Mouse (Mus musculus): ENCODE results near the gene Hoxa6. TPM values are rescaled to one million over a fixed set of nuclear protein-coding genes. Genes with fewer than 3 reads are reported as not detected.

The Hoxa6 gene
- polyA plus RNA-seq, 1 experiment from 2014 or later: not detected

GRCm38 (mm10) chr6:52217895-52218642 lies 9.5 kb upstream of the Hoxa6 start:
- peaks cover 24% of the 10 kb centered on the region for H3K4me1 ChIP-seq (replicated peaks)
- peak overlapping the region; percentile 28; the same call in 1 of the 2 replicates for H3K4me3 ChIP-seq
- no peak overlapping the region; the same call in 1 of the 2 replicates for H3K4me2 ChIP-seq
- peaks cover 98% of the 10 kb centered on the region for H3K27me3 ChIP-seq (replicated peaks)
- H3K36me3 ChIP-seq: no peaks in the 10 kb centered on the region
- no peak overlapping the region for H3K9ac ChIP-seq
- H3K27ac ChIP-seq (ENCODE audit: poor library complexity, severe bottlenecking): no peak overlapping the region
- 6% methylated on average over 23 of the region's 23 CpGs for WGBS
- no peak for ATAC-seq (ENCODE audit: insufficient number of reproducible peaks, low FRiP score)
- H3K9me3 ChIP-seq (replicated peaks): no peaks in the 10 kb centered on the region

DNA sequence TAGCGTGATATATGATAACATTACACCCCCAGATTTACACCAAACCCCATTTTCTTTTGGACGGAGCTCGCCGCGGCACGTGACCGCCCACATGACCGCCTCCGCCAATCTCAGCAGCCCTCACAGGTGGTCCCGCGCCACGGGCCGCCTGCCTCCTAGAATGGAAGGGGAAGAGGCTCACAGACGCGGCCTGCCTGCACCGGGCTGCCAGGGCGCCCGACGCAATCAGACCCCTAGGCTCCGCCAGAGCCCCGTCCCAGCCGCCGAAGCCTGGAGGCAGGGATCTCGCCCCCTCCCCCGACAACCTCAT lies 8.9 kb upstream of the Hoxa6 start:
- no peak overlapping the region for H3K9ac ChIP-seq
- peaks cover 29% of the 10 kb centered on the region for H3K4me1 ChIP-seq (replicated peaks)
- H3K36me3 ChIP-seq: no peaks in the 10 kb centered on the region
- H3K4me3 ChIP-seq: peak overlapping the region; percentile 28
- WGBS: 1% methylated on average over 25 of the region's 25 CpGs
- H3K4me2 ChIP-seq: peak overlapping the region; percentile 51
- ATAC-seq (ENCODE audit: insufficient number of reproducible peaks, low FRiP score): no peak
- no peaks in the 10 kb centered on the region for H3K9me3 ChIP-seq (replicated peaks)
- H3K27me3 ChIP-seq (replicated peaks): peaks cover 98% of the 10 kb centered on the region
- H3K27ac ChIP-seq (ENCODE audit: poor library complexity, severe bottlenecking): no peak overlapping the region

DNA sequence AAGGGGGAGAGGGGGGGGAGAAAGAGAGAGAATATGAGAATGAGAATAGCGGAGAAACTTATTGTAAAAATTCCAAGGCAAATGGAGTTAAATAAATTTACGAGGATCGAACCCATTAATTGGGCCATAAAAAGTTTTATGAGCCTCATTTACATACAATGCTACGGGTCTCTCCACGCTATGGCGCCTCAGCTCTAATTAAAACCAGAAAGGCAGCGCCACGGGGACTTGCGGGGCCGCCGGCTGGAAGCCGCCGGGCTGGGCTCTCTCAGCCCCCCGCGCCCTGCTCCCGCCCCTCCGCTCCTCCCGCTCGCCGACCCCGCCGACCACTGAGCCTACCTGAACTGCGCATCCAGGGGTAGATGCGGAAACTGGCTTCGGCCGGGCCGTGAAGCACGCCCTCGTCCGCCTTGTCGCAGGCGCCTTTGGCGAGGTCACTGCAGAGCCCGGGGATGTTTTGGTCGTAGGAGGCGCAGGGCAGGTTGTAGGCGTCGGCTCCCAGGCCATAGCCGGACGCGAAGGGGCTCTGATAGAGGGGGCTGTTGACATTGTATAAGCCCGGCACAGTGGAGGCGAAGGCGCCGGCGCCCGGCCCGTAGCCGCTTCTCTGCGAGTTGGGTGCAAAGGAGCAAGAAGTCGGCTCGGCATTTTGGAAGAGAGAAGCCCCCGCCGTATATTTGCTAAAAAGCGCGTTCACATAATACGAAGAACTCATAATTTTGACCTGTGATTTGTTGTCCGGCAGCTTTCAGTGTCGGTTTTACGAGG lies 8.4 kb upstream of the Hoxa6 start:
- Histone ChIP-seq H3K27ac (ENCODE audit: poor library complexity, severe bottlenecking) (no peak overlapping the region), H3K9me3 (replicated peaks) (no peaks in the 10 kb centered on the region), H3K4me3 (peak overlapping the region; percentile 28)

GRCm38 (mm10) chr6:52215771-52216535 lies 7.4 kb upstream of the Hoxa6 start:
- ATAC-seq (ENCODE audit: insufficient number of reproducible peaks, low FRiP score): no peak
- Histone ChIP-seq H3K9me3 (replicated peaks) (no peaks in the 10 kb centered on the region), H3K36me3 (no peaks in the 10 kb centered on the region), H3K4me1 (replicated peaks) (peaks cover 18% of the 10 kb centered on the region), H3K4me3 (no peak overlapping the region), H3K9ac (no peak overlapping the region), H3K27ac (ENCODE audit: poor library complexity, severe bottlenecking) (no peak overlapping the region), H3K4me2 (no peak overlapping the region), H3K27me3 (replicated peaks) (peaks cover 98% of the 10 kb centered on the region)
- 2% methylated on average over 30 of the region's 30 CpGs for WGBS

More for the DNA sequence above, 8.4 kb upstream of the Hoxa6 start:
- no peak for ATAC-seq (ENCODE audit: insufficient number of reproducible peaks, low FRiP score)
- Histone ChIP-seq H3K9ac (no peak overlapping the region), H3K4me2 (peak overlapping the region; percentile 51), H3K36me3 (no peaks in the 10 kb centered on the region), H3K27me3 (replicated peaks) (peaks cover 98% of the 10 kb centered on the region), H3K4me1 (replicated peaks) (peaks cover 25% of the 10 kb centered on the region)
- WGBS: 3% methylated on average over 60 of the region's 60 CpGs

DNA sequence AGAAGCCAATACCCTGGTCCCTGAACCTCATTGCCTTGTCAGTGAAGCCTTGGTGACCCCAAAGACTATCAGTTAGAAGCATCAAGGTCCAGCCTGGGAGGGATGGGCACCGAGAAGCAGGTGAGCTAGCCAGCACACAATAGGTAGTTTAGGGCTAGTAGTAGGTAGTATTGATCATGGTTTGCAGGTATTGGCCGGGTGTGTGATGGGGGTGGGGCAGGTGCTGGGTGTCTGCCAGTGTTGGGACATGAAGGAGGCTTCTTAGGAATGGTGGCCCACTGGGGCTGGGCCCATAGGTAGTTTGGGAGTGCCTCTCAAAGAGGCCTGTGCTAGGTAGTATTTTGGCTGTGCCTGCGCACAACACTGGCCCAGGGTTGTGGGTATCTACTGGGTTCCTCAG lies 6.5 kb upstream of the Hoxa6 start:
- 13% methylated on average over 3 of the region's 3 CpGs for WGBS
- no peak overlapping the region for H3K9ac ChIP-seq
- H3K27ac ChIP-seq (ENCODE audit: poor library complexity, severe bottlenecking): no peak overlapping the region
- no peak overlapping the region for H3K4me2 ChIP-seq
- H3K4me3 ChIP-seq: no peak overlapping the region
- H3K27me3 ChIP-seq (replicated peaks): peaks cover 96% of the 10 kb centered on the region
- ATAC-seq (ENCODE audit: insufficient number of reproducible peaks, low FRiP score): no peak
- no peaks in the 10 kb centered on the region for H3K36me3 ChIP-seq
- peaks cover 18% of the 10 kb centered on the region for H3K4me1 ChIP-seq (replicated peaks)
- H3K9me3 ChIP-seq (replicated peaks): no peaks in the 10 kb centered on the region

DNA sequence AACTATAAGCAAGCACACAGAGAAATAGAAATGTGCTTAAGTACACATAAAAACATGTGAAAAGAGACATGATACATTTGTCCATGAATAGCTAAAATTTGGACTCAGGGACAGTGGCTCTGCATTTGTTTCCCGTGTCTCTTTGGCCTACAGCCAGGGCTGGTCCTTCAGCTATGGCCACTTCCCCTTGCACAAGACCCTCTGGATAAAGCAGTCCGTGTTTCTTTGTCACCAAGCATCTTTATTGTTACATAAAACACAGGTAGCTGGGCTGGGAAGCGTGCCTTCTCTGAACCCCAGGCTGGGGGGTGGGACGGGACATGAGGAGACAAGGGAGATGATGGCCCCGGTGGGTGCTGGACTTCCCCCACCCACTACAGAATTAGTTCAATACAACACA lies 5.7 kb upstream of the Hoxa6 start:
- peaks cover 96% of the 10 kb centered on the region for H3K27me3 ChIP-seq (replicated peaks)
- no peak for ATAC-seq (ENCODE audit: insufficient number of reproducible peaks, low FRiP score)
- H3K27ac ChIP-seq (ENCODE audit: poor library complexity, severe bottlenecking): no peak overlapping the region
- no peaks in the 10 kb centered on the region for H3K9me3 ChIP-seq (replicated peaks)
- peaks cover 18% of the 10 kb centered on the region for H3K4me1 ChIP-seq (replicated peaks)
- no peak overlapping the region for H3K4me3 ChIP-seq
- WGBS: 10% methylated on average over 5 of the region's 5 CpGs
- H3K9ac ChIP-seq: no peak overlapping the region
- no peak overlapping the region for H3K4me2 ChIP-seq
- no peaks in the 10 kb centered on the region for H3K36me3 ChIP-seq

GRCm38 (mm10) chr6:52213119-52213986 lies 4.8 kb upstream of the Hoxa6 start, which contains the start of the genes Hoxa3 and Gm28308:
Hoxa3 (minus strand) TSS chr6:52213336.
Gm28308 (minus strand) TSS chr6:52213339.
- Histone ChIP-seq H3K36me3 (no peaks in the 10 kb centered on the region), H3K4me1 (replicated peaks) (peaks cover 24% of the 10 kb centered on the region), H3K27me3 (replicated peaks) (peaks cover 96% of the 10 kb centered on the region), H3K27ac (ENCODE audit: poor library complexity, severe bottlenecking) (no peak within 1 kb of the TSS), H3K9me3 (replicated peaks) (no peaks in the 10 kb centered on the region), H3K4me2 (peak within 1 kb of the TSS; percentile 51), H3K9ac (no peak within 1 kb of the TSS), H3K4me3 (peak within 1 kb of the TSS; percentile 30)
- WGBS: 2% methylated on average over 38 of the region's 38 CpGs
- ATAC-seq (ENCODE audit: insufficient number of reproducible peaks, low FRiP score): no peak

DNA sequence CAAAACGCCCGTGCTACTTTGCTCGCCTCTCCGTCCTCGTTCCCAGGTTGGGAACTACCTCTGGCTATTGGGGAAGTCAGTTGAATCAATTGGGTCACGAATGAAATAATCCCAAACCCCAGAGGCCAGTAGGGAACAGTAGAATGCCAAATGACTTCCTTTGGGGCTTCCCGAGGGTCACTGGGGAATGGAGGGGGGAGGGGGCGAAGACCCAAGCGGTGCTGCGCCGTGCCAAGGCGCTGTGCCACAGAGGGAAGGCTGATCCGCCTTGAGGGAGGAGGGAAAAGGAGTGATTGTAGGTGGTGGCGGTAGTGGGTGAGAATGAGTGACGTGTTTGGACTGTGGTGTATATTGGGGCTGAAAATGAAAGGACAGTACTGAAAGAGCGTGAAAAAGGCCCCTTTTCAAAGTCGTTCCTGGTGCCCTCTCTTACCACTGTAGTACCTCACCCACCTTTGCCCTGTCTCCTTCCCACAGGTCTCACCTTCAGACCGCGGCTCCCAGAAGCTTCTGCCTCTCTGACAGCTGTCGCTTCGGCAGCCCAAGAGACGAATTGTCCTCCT lies 4.1 kb upstream of the Hoxa6 start:
- Histone ChIP-seq H3K27me3 (replicated peaks) (peaks cover 96% of the 10 kb centered on the region), H3K36me3 (no peaks in the 10 kb centered on the region), H3K4me1 (replicated peaks) (peaks cover 25% of the 10 kb centered on the region), H3K4me3 (peak overlapping the region; percentile 30), H3K9me3 (replicated peaks) (no peaks in the 10 kb centered on the region), H3K4me2 (peak overlapping the region; percentile 51), H3K27ac (ENCODE audit: poor library complexity, severe bottlenecking) (no peak overlapping the region), H3K9ac (no peak overlapping the region)
- 2% methylated on average over 22 of the region's 22 CpGs for WGBS
- ATAC-seq (ENCODE audit: insufficient number of reproducible peaks, low FRiP score): no peak

DNA sequence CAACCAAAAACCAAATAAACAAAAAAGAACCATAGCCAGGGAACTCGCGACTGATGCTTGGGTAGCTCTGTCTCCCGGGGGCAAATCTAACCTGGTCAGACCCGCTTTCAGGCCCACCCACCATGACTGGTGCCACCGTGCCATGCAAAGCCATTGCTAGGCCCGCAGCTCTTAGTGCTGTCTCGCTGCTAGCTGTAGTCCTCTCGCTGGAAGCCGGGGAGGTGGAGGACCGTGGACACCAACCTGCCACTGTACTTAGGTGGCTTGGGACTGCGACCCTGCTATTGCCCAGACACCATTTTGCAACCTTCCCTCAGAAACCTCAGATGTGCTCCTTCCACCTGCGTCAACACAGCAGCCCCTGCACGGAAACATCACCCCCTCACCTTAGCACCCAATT lies 3.4 kb upstream of the Hoxa6 start:
- no peaks in the 10 kb centered on the region for H3K36me3 ChIP-seq
- H3K27me3 ChIP-seq (replicated peaks): peaks cover 96% of the 10 kb centered on the region
- peaks cover 19% of the 10 kb centered on the region for H3K4me1 ChIP-seq (replicated peaks)
- no peak overlapping the region for H3K27ac ChIP-seq (ENCODE audit: poor library complexity, severe bottlenecking)
- H3K4me3 ChIP-seq: no peak overlapping the region
- H3K9me3 ChIP-seq (replicated peaks): no peaks in the 10 kb centered on the region
- no peak for ATAC-seq (ENCODE audit: insufficient number of reproducible peaks, low FRiP score)
- no peak overlapping the region for H3K9ac ChIP-seq
- H3K4me2 ChIP-seq: no peak overlapping the region
- 4% methylated on average over 13 of the region's 13 CpGs for WGBS

DNA sequence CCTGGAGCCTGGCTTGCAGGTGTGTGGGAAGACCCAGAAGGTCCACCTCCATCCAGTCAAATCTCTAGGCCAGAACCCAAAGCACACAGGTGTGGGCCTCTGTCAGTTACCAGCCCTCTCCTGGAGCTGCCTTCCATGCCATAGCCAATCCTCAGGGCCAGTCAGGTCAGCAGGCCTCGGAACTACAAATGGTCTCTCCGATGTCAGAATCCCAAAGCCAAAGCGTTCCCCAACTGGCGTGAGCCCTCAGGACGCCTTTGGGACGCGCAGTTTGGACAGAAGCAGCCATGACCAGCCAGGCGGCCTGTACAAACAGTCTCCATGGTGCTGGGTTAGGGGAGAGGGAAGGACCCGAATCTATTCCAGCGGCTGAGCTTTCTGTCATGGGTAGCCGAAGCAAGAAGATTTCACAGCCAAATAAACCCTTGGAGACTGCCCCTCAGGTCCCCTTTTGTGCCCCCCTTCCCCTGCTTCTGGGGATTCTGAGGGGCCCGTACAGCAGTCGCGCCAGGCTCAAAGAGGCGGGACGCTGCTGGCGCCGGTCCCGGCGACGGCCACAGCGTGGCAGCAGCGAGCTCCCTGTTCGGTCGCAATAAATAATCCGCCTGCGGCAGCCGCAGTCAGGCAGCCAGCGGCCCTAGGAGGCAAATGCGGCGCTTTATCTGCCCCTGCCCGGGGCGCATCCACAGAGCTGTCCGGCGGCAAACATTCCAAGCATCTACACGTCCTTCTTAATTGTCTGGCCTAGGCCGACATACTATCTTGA lies 2.8 kb upstream of the Hoxa6 start:
- 2% methylated on average over 37 of the region's 37 CpGs for WGBS
- Histone ChIP-seq H3K9ac (no peak overlapping the region), H3K4me3 (no peak overlapping the region), H3K4me1 (replicated peaks) (peaks cover 16% of the 10 kb centered on the region), H3K27ac (ENCODE audit: poor library complexity, severe bottlenecking) (no peak overlapping the region), H3K27me3 (replicated peaks) (peaks cover 96% of the 10 kb centered on the region), H3K9me3 (replicated peaks) (no peaks in the 10 kb centered on the region), H3K36me3 (no peaks in the 10 kb centered on the region), H3K4me2 (0 out of 2 replicates have a peak overlapping the region, but pooled peaks have one; percentile 11)
- ATAC-seq (ENCODE audit: insufficient number of reproducible peaks, low FRiP score): peak; percentile 54

All from heart, embryonic 12.5 days (tissue).